Mouse (Mus musculus) heart, embryonic 14.5 days (tissue): ENCODE measurements at regions not wholly inside any gene's neighbourhood (a gene's known extent, or its start where the extent isn't known, plus 50 kb on each side); places are given as distances from the start of the nearest gene placed in this dataset.

ENCODE experiments used
- ATAC-seq: fragments of 200-750 bp; cut with Nextera tagmentation; 2 replicates; pipeline ENCODE4 v1.8.0; 2017; ENCODE audit warnings: low read depth, moderate TSS enrichment; ENCODE audit not compliant: insufficient number of reproducible peaks, insufficient read depth, low FRiP score
- H3K27ac ChIP-seq, 2 experiments: fragments of 200-500 bp in 1 of 2; fragments of 300-500 bp in 1 of 2; sonication (generic) in 1 of 2; replicated peaks in 1 of 2; 2 replicates each; pipeline ENCODE4 v1.5.1; 2012 to 2014; ENCODE audit warnings: low read depth in 2 of 2, low read length in 2 of 2, control low read depth in 1 of 2, mild to moderate bottlenecking in 1 of 2, mixed read lengths in 1 of 2; ENCODE audit not compliant: control insufficient read depth in 1 of 2, insufficient read depth in 1 of 2
- H3K27me3 ChIP-seq: fragments of 300-500 bp; sonication (generic); 2 replicates; pipeline ENCODE4 v1.6.1; 2014; ENCODE audit warnings: mild to moderate bottlenecking, low read length, control low read depth; ENCODE audit not compliant: control insufficient read depth, insufficient read depth
- H3K36me3 ChIP-seq: fragments of 300-500 bp; sonication (generic); 2 replicates; pipeline ENCODE4 v1.6.1; 2014; ENCODE audit warnings: mild to moderate bottlenecking, control low read depth, low read length, mixed read lengths; ENCODE audit not compliant: control insufficient read depth, insufficient read depth
- H3K4me1 ChIP-seq, 2 experiments: fragments of 200-500 bp in 1 of 2; fragments of 300-500 bp in 1 of 2; sonication (generic) in 1 of 2; 2 replicates each; pipeline ENCODE4 v1.6.1; 2012 to 2014; ENCODE audit warnings: low read length in 2 of 2, control low read depth in 1 of 2, mixed read lengths in 1 of 2; ENCODE audit not compliant: control insufficient read depth in 2 of 2, insufficient read depth in 2 of 2
- H3K4me2 ChIP-seq: fragments of 300-500 bp; sonication (generic); 2 replicates; pipeline ENCODE4 v1.6.1; 2014; ENCODE audit warnings: mild to moderate bottlenecking, low read length
- H3K4me3 ChIP-seq, 2 experiments: fragments of 200-500 bp in 1 of 2; fragments of 300-500 bp in 1 of 2; sonication (generic) in 1 of 2; 2 replicates each; pipeline ENCODE4 v1.5.1; 2012 to 2014; ENCODE audit warnings: low read length in 2 of 2, mild to moderate bottlenecking in 2 of 2, control low read depth in 1 of 2, low read depth in 1 of 2, moderate library complexity in 1 of 2; ENCODE audit not compliant: control insufficient read depth in 1 of 2, insufficient read depth in 1 of 2
- H3K9ac ChIP-seq: fragments of 300-500 bp; sonication (generic); 2 replicates; pipeline ENCODE4 v1.6.1; 2014; ENCODE audit warnings: mild to moderate bottlenecking, low read length
- H3K9me3 ChIP-seq: fragments of 300-500 bp; sonication (generic); 2 replicates; pipeline ENCODE4 v1.6.1; 2016; ENCODE audit warnings: low read length, control low read depth; ENCODE audit not compliant: control insufficient read depth
- WGBS: fragments of 180-500 bp; shearing (Covaris S2); extraction: QIAGEN DNeasy Blood & Tissue Kit; methylation state at CpG from one replicate; pipeline ENCODE4 v1.1.7; 2014; 5-methylcytosine and 5-hydroxymethylcytosine counted together

DNA sequence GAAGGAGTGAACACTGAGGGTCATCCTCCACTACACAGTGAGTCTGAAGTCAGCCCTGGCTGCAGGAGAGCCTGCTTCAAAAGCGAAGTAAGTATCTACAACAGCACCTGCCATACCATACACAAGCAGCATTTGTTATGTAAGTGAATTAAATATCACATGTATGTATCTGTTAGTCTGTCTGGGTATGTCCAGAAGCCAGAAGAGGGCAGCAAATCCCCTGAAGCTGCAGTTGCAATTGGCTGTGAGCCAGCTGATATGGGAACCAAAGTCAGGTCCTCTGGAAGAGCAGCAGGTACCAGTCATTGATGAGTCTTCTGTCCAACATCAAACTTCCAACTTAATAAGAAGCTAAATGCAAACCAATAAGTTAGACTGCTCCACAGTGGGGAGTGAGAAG lies 239.8 kb upstream of the Smim15 start:
- Histone ChIP-seq H3K4me3 (no peak overlapping the region), H3K4me2 (no peak overlapping the region), H3K9ac (no peak overlapping the region), H3K4me1 (peaks cover 0 to 1% of the 10 kb centered on the region in 2 experiments; a peak in 1 of 4 replicates), H3K27ac (no peak overlapping the region), H3K36me3 (no peaks in the 10 kb centered on the region), H3K9me3 (0 out of 2 replicates have a peak, but pooled peaks cover 4% of the 10 kb centered on the region), H3K27me3 (no peaks in the 10 kb centered on the region)
- ATAC-seq: no peak
- WGBS: 96% methylated on average over 1 of the region's 1 CpGs

DNA sequence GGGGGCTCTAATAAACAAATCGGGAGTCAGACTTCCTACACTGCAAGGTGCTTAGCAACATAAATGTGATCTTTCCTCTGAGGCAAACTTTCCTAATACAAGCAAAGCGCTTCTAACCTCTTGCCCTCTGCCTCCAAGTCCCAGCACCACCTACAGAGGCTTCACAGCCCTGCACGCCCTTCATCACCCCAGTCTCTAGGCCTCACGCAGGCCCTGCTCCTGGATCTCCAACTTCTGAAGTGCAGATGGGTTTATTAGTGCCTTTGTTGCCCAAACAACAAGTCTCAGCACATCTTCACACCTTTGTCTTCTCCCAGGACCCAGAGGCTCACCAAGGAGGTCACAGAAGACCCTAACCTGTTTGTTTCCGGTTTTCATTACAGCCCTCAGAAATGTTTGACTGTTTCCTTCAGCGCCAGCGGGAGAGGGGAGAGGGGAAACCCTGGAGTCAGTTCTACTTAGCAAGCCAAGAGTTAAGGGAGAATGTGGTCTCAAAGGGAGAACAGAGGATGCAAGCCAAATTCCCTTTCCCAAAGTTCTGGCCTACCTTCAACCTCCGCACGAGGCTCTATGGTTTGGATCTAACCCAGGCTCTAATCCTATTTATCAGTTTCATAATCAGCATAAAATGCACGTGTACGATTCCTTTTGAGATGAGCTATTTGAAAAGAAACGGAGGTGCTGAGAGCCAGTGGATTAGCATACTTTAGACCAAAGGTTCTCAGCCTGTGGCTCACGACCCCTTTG lies 244.9 kb upstream of the Smim15 start:
- no peaks in the 10 kb centered on the region for H3K36me3 ChIP-seq
- ATAC-seq: no peak
- H3K4me2 ChIP-seq: no peak overlapping the region
- no peak overlapping the region for H3K27ac ChIP-seq
- no peaks in the 10 kb centered on the region for H3K27me3 ChIP-seq
- 50% methylated on average over 13 of the region's 13 CpGs for WGBS
- peaks cover 7 to 11% of the 10 kb centered on the region in 2 experiments for H3K4me1 ChIP-seq
- H3K4me3 ChIP-seq: no peak overlapping the region
- no peaks in the 10 kb centered on the region for H3K9me3 ChIP-seq
- H3K9ac ChIP-seq: no peak overlapping the region

DNA sequence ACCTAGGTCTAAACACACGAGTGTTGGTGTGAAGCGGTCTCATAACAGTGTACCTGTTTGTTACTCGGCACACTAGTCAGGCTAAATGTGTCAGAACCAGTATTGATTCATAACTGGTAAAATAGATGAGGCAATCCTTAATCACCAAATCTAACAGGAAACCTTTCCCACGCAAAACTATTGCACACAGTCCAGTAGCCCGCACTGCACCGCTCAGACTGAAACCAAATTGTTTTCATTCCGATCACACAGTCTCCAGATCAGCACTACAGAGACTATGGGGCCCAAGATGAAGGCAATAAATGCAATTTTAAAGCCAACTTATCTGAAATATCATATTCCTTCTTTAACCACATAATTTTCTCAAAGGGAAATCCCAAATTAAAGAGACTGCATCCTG lies 246.1 kb upstream of the Smim15 start:
- Histone ChIP-seq H3K27me3 (no peaks in the 10 kb centered on the region), H3K9ac (no peak overlapping the region), H3K4me3 (no peak overlapping the region), H3K27ac (no peak overlapping the region), H3K36me3 (no peaks in the 10 kb centered on the region), H3K4me1 (peaks cover 10 to 18% of the 10 kb centered on the region in 2 experiments), H3K9me3 (no peaks in the 10 kb centered on the region), H3K4me2 (no peak overlapping the region)
- WGBS: 57% methylated on average over 7 of the region's 7 CpGs
- no peak for ATAC-seq

DNA sequence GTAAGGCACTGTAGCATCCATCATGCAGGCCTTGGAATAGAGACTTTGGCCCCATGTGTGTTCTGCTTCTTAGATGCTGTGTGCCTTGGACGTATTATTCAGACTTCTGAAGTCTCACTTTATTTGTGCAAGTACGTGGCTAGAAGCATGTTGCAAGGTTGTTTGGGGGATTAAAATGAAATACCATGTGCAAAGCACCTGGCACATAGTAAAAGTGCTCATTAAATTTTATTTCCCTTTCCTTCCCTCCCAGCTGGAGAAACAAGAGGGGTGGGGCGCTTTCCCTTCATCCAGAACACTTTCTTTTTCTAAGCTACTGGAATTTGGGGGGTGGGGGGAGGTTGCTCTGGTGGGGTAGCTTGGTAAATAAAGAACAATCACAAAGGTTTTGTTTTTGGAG lies 248.7 kb upstream of the Smim15 start:
- Histone ChIP-seq H3K36me3 (no peaks in the 10 kb centered on the region), H3K4me2 (no peak overlapping the region), H3K9ac (no peak overlapping the region), H3K9me3 (no peaks in the 10 kb centered on the region), H3K4me1 (peaks cover 25 to 39% of the 10 kb centered on the region in 2 experiments), H3K4me3 (no peak overlapping the region), H3K27ac (no peak overlapping the region), H3K27me3 (no peaks in the 10 kb centered on the region)
- no peak for ATAC-seq
- whole genome bisulfite sequencing: 88% methylated on average over 3 of the region's 3 CpGs

DNA sequence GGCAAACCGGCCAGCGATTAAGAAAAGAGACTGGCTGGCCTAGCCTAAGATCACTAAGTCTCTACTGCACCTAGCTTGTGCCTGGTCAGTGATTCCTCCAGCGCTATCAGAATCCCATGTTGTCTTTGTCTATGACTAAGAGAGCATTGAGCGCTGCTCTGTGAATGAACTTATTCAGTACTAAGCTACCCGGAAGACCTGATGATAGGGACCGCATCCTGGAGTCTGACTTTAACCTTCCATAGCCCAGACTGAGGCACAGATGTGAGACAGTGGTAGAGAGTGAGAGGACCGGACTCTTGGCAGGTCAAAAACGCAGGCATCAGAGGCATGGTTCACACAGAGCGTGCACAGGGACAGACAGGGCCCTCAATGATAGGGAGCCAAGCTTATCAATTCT lies 252.5 kb upstream of the Smim15 start:
- 48% methylated on average over 9 of the region's 9 CpGs for WGBS
- peak overlapping the region in 1 of 2 experiments; percentile 8; a peak in 1 of 4 replicates for H3K27ac ChIP-seq

DNA sequence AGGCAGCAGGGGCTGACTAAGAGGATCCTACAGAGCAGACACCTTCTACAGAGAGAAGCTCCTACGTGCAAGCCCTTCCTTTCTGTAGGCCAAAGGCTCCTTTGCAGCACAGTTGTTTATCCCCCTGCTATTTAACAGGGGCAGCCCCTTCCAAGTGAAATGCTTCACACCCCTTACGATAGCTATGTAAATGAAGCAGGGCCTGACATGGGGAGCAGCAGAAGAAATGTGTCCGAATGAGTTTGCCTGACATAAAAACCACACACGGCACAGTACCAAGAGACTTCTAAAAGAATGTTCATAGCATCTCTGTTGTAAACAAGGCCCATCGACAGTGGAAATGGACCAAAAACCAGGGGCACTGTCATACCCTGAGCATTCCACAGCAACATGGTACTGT lies 259.3 kb upstream of the Smim15 start:
- H3K4me3 ChIP-seq: no peak overlapping the region
- H3K9ac ChIP-seq: no peak overlapping the region
- peaks cover 2 to 5% of the 10 kb centered on the region in 2 experiments; a peak in 2 of 4 replicates for H3K4me1 ChIP-seq
- no peaks in the 10 kb centered on the region for H3K9me3 ChIP-seq
- H3K4me2 ChIP-seq: no peak overlapping the region
- H3K27me3 ChIP-seq: no peaks in the 10 kb centered on the region
- no peaks in the 10 kb centered on the region for H3K36me3 ChIP-seq
- ATAC-seq: no peak
- WGBS: 66% methylated on average over 5 of the region's 5 CpGs
- H3K27ac ChIP-seq: no peak overlapping the region

More for the DNA sequence above, 252.5 kb upstream of the Smim15 start:
- peaks cover 18 to 34% of the 10 kb centered on the region in 2 experiments for H3K4me1 ChIP-seq
- H3K36me3 ChIP-seq: no peaks in the 10 kb centered on the region
- H3K9ac ChIP-seq: no peak overlapping the region
- H3K27me3 ChIP-seq: no peaks in the 10 kb centered on the region
- no peaks in the 10 kb centered on the region for H3K9me3 ChIP-seq
- H3K4me2 ChIP-seq: no peak overlapping the region
- no peak overlapping the region for H3K4me3 ChIP-seq
- no peak for ATAC-seq

DNA sequence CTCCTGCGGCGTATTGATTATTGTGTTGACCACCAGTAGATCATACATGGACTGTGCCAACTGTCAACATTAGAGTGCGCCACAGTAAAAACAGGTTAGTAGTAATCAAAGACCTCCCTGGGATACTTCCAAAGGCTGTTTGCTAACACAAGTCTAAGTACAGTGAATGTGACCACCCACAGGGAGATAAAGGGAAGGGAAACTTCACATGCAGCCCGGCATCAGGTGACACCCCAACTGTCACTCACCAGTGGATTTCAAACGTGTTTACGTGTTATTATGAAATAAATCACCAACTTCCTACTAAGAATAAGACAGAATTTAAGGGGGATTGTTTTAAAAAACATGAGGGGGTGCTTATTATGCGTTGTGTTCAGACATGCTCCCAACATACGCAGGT lies 262.5 kb upstream of the Smim15 start:
- Histone ChIP-seq H3K4me2 (no peak overlapping the region), H3K27ac (no peak overlapping the region), H3K9me3 (no peaks in the 10 kb centered on the region), H3K9ac (no peak overlapping the region), H3K36me3 (no peaks in the 10 kb centered on the region), H3K27me3 (no peaks in the 10 kb centered on the region), H3K4me3 (no peak overlapping the region), H3K4me1 (peaks cover 0 to 2% of the 10 kb centered on the region in 2 experiments; a peak in 1 of 4 replicates)
- ATAC-seq: no peak
- 82% methylated on average over 8 of the region's 8 CpGs for WGBS

DNA sequence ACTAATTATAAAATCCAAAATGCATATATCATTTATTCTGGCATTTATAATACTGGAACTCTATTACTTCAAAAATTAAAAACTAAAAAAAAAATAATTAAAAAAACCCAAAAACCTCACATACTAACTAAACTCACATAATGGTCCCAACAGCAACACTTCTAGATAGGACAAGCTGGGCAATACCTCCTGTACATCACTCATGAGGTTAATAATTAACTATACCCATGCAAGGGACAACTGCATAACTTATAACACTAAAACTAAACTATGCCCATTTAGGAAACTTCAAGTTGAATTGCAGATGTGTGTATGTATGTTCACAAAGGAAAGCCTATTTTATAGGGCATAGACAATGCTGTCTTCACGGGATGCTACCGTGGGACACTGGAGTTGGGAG lies 263.0 kb upstream of the Smim15 start:
- Histone ChIP-seq H3K9ac (no peak overlapping the region), H3K9me3 (no peaks in the 10 kb centered on the region), H3K4me1 (peaks cover 0 to 2% of the 10 kb centered on the region in 2 experiments; a peak in 1 of 4 replicates), H3K36me3 (no peaks in the 10 kb centered on the region), H3K4me2 (no peak overlapping the region), H3K27me3 (no peaks in the 10 kb centered on the region), H3K4me3 (no peak overlapping the region), H3K27ac (no peak overlapping the region)
- WGBS: 97% methylated on average over 2 of the region's 2 CpGs
- ATAC-seq: no peak
